Mouse (Mus musculus): ENCODE measurements around the gene Gm525. TPM values are rescaled to one million over a fixed set of nuclear protein-coding genes. Genes with fewer than 3 reads are reported as not detected.
"Not testable (repeated sequence)": the region's sequence is repeated elsewhere in the genome, so short reads cannot be mapped to it uniquely, and the experiment has no call there.

The Gm525 gene
- polyA plus RNA-seq, 1 experiment from 2014 or later, result 1.6 TPM

GRCm38 (mm10) chr11:89043046-89043445 is 30.6 kb upstream of the Gm525 start:
- Histone ChIP-seq H3K9me3 (no peaks in the 10 kb centered on the region), H3K36me3 (peaks cover 70% of the 10 kb centered on the region), H3K27ac (no peak overlapping the region), H3K4me1 (no peaks in the 10 kb centered on the region), H3K4me2 (no peak overlapping the region), H3K9ac (no peak overlapping the region), H3K27me3 (no peaks in the 10 kb centered on the region), H3K4me3 (no peak overlapping the region)
- 80% methylated on average over 7 of the region's 7 CpGs for WGBS
- ATAC-seq (ENCODE audit: insufficient number of reproducible peaks, low FRiP score, low TSS enrichment, low read depth), result no peak

- H3K27ac ChIP-seq; ATAC-seq (ENCODE audit: insufficient number of reproducible peaks, low FRiP score, low TSS enrichment, low read depth); H3K9me3 ChIP-seq; H3K4me3 ChIP-seq; H3K9ac ChIP-seq; H3K4me2 ChIP-seq; H3K4me1 ChIP-seq; H3K27me3 ChIP-seq: not testable (repeated sequence)
- H3K36me3 ChIP-seq, result peaks cover 67% of the 10 kb centered on the region
- over 99% methylated on average over 3 of the region's 3 CpGs for WGBS
Observed at GRCm38 (mm10) chr11:89045501-89045900, 28.1 kb upstream of the Gm525 start.

- WGBS, result 92% methylated on average over 3 of the region's 3 CpGs
Observed at GRCm38 (mm10) chr11:89046021-89046420, 27.6 kb upstream of the Gm525 start.

GRCm38 (mm10) chr11:89051767-89052166 is 21.9 kb upstream of the Gm525 start:
- no peaks in the 10 kb centered on the region for H3K4me1 ChIP-seq
- H3K9ac ChIP-seq, result no peak overlapping the region
- H3K27ac ChIP-seq, result no peak overlapping the region
- no peaks in the 10 kb centered on the region for H3K27me3 ChIP-seq
- peaks cover 32% of the 10 kb centered on the region for H3K36me3 ChIP-seq
- no peak overlapping the region for H3K4me3 ChIP-seq
- H3K9me3 ChIP-seq, result no peaks in the 10 kb centered on the region
- 89% methylated on average over 6 of the region's 6 CpGs for WGBS
- no peak overlapping the region for H3K4me2 ChIP-seq
- no peak for ATAC-seq (ENCODE audit: insufficient number of reproducible peaks, low FRiP score, low TSS enrichment, low read depth)

More at GRCm38 (mm10) chr11:89046021-89046420, 27.6 kb upstream of the Gm525 start:
- no peaks in the 10 kb centered on the region for H3K9me3 ChIP-seq
- peaks cover 64% of the 10 kb centered on the region for H3K36me3 ChIP-seq
- no peaks in the 10 kb centered on the region for H3K4me1 ChIP-seq
- no peak overlapping the region for H3K9ac ChIP-seq
- ATAC-seq (ENCODE audit: insufficient number of reproducible peaks, low FRiP score, low TSS enrichment, low read depth), result no peak
- no peak overlapping the region for H3K27ac ChIP-seq
- no peaks in the 10 kb centered on the region for H3K27me3 ChIP-seq
- no peak overlapping the region for H3K4me2 ChIP-seq
- no peak overlapping the region for H3K4me3 ChIP-seq

- no peak overlapping the region for H3K9ac ChIP-seq
- no peak for ATAC-seq (ENCODE audit: insufficient number of reproducible peaks, low FRiP score, low TSS enrichment, low read depth)
- 85% methylated on average over 13 of the region's 13 CpGs for WGBS
Observed at GRCm38 (mm10) chr11:89055931-89056690, 17.5 kb upstream of the Gm525 start.

GRCm38 (mm10) chr11:89058515-89059270 is 14.9 kb upstream of the Gm525 start:
- peaks cover 20% of the 10 kb centered on the region for H3K4me1 ChIP-seq
- no peaks in the 10 kb centered on the region for H3K27me3 ChIP-seq
- H3K4me3 ChIP-seq, result peak overlapping the region; percentile 86
- H3K36me3 ChIP-seq, result peaks cover 7% of the 10 kb centered on the region; the same call in 1 of the 2 replicates
- no peaks in the 10 kb centered on the region for H3K9me3 ChIP-seq
- peak overlapping the region; percentile 90 for H3K4me2 ChIP-seq
- no peak overlapping the region for H3K9ac ChIP-seq
- no peak overlapping the region for H3K27ac ChIP-seq
- 73% methylated on average over 11 of the region's 11 CpGs for WGBS
- no peak for ATAC-seq (ENCODE audit: insufficient number of reproducible peaks, low FRiP score, low TSS enrichment, low read depth)

More at GRCm38 (mm10) chr11:89055931-89056690, 17.5 kb upstream of the Gm525 start:
- Histone ChIP-seq H3K36me3 (peaks cover 14% of the 10 kb centered on the region), H3K27me3 (no peaks in the 10 kb centered on the region), H3K9me3 (no peaks in the 10 kb centered on the region), H3K4me2 (no peak overlapping the region), H3K4me1 (peaks cover 20% of the 10 kb centered on the region), H3K4me3 (no peak overlapping the region), H3K27ac (no peak overlapping the region)

GRCm38 (mm10) chr11:89059919-89060422 is 13.7 kb upstream of the Gm525 start:
- Histone ChIP-seq H3K9me3 (no peaks in the 10 kb centered on the region), H3K4me3 (peak overlapping the region; percentile 86), H3K4me1 (peaks cover 20% of the 10 kb centered on the region), H3K27me3 (no peaks in the 10 kb centered on the region), H3K27ac (peak overlapping the region; percentile 57), H3K9ac (peak overlapping the region; percentile 80), H3K4me2 (peak overlapping the region; percentile 90), H3K36me3 (0 out of 2 replicates have a peak, but pooled peaks cover under 1% of the 10 kb centered on the region)
- ATAC-seq (ENCODE audit: insufficient number of reproducible peaks, low FRiP score, low TSS enrichment, low read depth), result no peak
- WGBS, result under 1% methylated on average over 33 of the region's 33 CpGs

GRCm38 (mm10) chr11:89060423-89061089 is 13.1 kb upstream of the Gm525 start:
- Histone ChIP-seq H3K9me3 (no peaks in the 10 kb centered on the region), H3K4me2 (peak overlapping the region; percentile 90), H3K9ac (peak overlapping the region; percentile 80), H3K4me3 (peak overlapping the region; percentile 86), H3K27ac (peak overlapping the region; percentile 57), H3K36me3 (no peaks in the 10 kb centered on the region), H3K27me3 (no peaks in the 10 kb centered on the region), H3K4me1 (peaks cover 20% of the 10 kb centered on the region)
- peak; percentile 89 for ATAC-seq (ENCODE audit: insufficient number of reproducible peaks, low FRiP score, low TSS enrichment, low read depth)
- 1% methylated on average over 57 of the region's 63 CpGs for WGBS

GRCm38 (mm10) chr11:89061362-89061761 is 12.3 kb upstream of the Gm525 start:
- ATAC-seq (ENCODE audit: insufficient number of reproducible peaks, low FRiP score, low TSS enrichment, low read depth), result no peak
- Histone ChIP-seq H3K9ac (no peak overlapping the region), H3K36me3 (no peaks in the 10 kb centered on the region), H3K4me3 (no peak overlapping the region), H3K27ac (no peak overlapping the region), H3K27me3 (no peaks in the 10 kb centered on the region), H3K4me2 (no peak overlapping the region), H3K9me3 (no peaks in the 10 kb centered on the region), H3K4me1 (peaks cover 20% of the 10 kb centered on the region)
- 72% methylated on average over 7 of the region's 7 CpGs for WGBS

- no peak overlapping the region for H3K9ac ChIP-seq
- H3K27me3 ChIP-seq, result no peaks in the 10 kb centered on the region
- no peaks in the 10 kb centered on the region for H3K9me3 ChIP-seq
- ATAC-seq (ENCODE audit: insufficient number of reproducible peaks, low FRiP score, low TSS enrichment, low read depth), result no peak
- H3K27ac ChIP-seq, result no peak overlapping the region
- WGBS, result 80% methylated on average over 6 of the region's 6 CpGs
- no peak overlapping the region for H3K4me2 ChIP-seq
- no peak overlapping the region for H3K4me3 ChIP-seq
- H3K36me3 ChIP-seq, result no peaks in the 10 kb centered on the region
- H3K4me1 ChIP-seq, result peaks cover 10% of the 10 kb centered on the region
Observed at GRCm38 (mm10) chr11:89064312-89064711, 9.3 kb upstream of the Gm525 start.

- 94% methylated on average over 3 of the region's 3 CpGs for WGBS
- Histone ChIP-seq H3K4me3 (no peak overlapping the region), H3K27me3 (no peaks in the 10 kb centered on the region), H3K9me3 (no peaks in the 10 kb centered on the region), H3K27ac (no peak overlapping the region), H3K9ac (no peak overlapping the region), H3K4me2 (no peak overlapping the region), H3K36me3 (no peaks in the 10 kb centered on the region), H3K4me1 (0 out of 2 replicates have a peak, but pooled peaks cover 4% of the 10 kb centered on the region)
- no peak for ATAC-seq (ENCODE audit: insufficient number of reproducible peaks, low FRiP score, low TSS enrichment, low read depth)
Observed at GRCm38 (mm10) chr11:89065297-89065696, 8.3 kb upstream of the Gm525 start.
